Mouse (Mus musculus): Measurements from ENCODE around the gene Zhx3. TPM values are rescaled to one million over a fixed set of nuclear protein-coding genes. Genes with fewer than 3 reads are reported as not detected.

Zhx3 gene
- total RNA-seq, 2 experiments from 2014 or later: 93.9 to 107 TPM

Other genes with a start within 250 kb of the Zhx3 start
- gene Top1, start 227.1 kb downstream of the Zhx3 start, total RNA-seq (2021): 10 to 100 TPM; 79.4 to 87.1 TPM
- gene Plcg1, start 141.7 kb downstream of the Zhx3 start, total RNA-seq (2021): 10 to 100 TPM; 95.9 to 96.4 TPM
- 1 to 10 TPM in 1 of 2 experiments, under 1 TPM in 1; 0.94 to 1.1 TPM for gene Lpin3, start 7.7 kb upstream of the Zhx3 start, total RNA-seq (2021)
- gene Emilin3, start 39.3 kb upstream of the Zhx3 start, total RNA-seq (2021): under 1 TPM; 0.12 to 0.14 TPM
- 10 to 100 TPM; 46.8 to 70.6 TPM for gene Chd6, start 236.1 kb upstream of the Zhx3 start, total RNA-seq (2021)

Measured in layer of hippocampus, postnatal 25 days (tissue).